Mouse (Mus musculus) liver, embryonic 14.5 days (tissue): ENCODE data around the gene Pyroxd2.

Experiments used
- CTCF ChIP-seq: IDR thresholded peaks from 2 replicates; pipeline ENCODE4 v1.5.1; 2016; ENCODE audit warnings: antibody characterized with exemption, low read depth, control low read depth
- EP300 ChIP-seq: IDR thresholded peaks from 2 replicates; pipeline ENCODE4 v1.6.1; 2016; ENCODE audit warnings: antibody characterized with exemption, low read depth

GRCm38 (mm10) chr19:42690256-42690655 is 62.3 kb downstream of the Pyroxd2 start:
- TF ChIP-seq CTCF (no peak), EP300 (no peak)
